Mouse (Mus musculus) embryonic fibroblast, embryonic 13.5 days (primary cell): Measurements from ENCODE around the gene Gcnt2.

Source experiments
- CTCF ChIP-seq: IDR thresholded peaks from 2 replicates; pipeline ENCODE4 v1.5.1; 2011; ENCODE audit warnings: mild to moderate bottlenecking, control low read depth, low read length, moderate library complexity, borderline replicate concordance; ENCODE audit not compliant: insufficient read depth
- POLR2A ChIP-seq: IDR thresholded peaks from 2 replicates; pipeline ENCODE4 v1.6.1; 2011; ENCODE audit warnings: low read depth, mild to moderate bottlenecking, control low read depth, low read length, moderate library complexity

DNA sequence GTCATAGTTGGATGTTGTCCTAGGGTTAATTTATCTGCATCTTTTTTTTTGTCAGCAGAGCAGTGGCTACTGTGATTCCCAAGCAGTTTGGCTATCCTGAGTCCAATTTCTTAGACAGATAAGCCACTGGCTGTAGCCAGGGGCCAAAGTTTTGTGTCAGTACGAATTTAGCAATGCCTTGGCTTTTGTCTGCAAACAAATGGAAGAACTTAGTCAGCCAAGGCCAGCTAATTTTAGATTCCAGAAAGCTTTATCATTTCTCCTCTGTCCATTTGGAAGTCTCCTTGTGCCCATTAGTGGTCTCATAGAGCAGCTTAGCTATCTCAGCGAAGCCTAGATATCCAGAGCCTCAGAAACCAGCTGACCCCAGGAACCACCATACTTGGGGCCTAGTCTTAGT is 37.6 kb upstream of the Gcnt2 start:
- TF ChIP-seq POLR2A (no peak), CTCF (no peak)
